In genomic region chr3:9614676-9615075, GRCm38 (mm10) we compare ENCODE assay signal across 23 mouse cellular contexts. TPM values are rescaled to one million over a fixed set of nuclear protein-coding genes. Genes with fewer than 3 reads are reported as not detected.
DNase-seq lines count a peak whose midpoint lies in the region; ATAC-seq and TF ChIP-seq lines count a peak whose summit lies in the region.
"Had no signal": no experiment of that assay in that cellular context is flagged by ENCODE, and none has a peak within 500 bp of the region (broad histone marks: within the 10 kb centered on the region; RNA-seq: fewer than 3 reads in every experiment).

No protein-coding gene starts in this region.

- TF ChIP-seq POLR2A in heart, adult 2 months (IDR thresholded peaks at IDR 0.05; ENCODE audit: insufficient read depth, low read depth, low read length): no peak

- H3K4me2 ChIP-seq in heart, embryonic 11.5 days: no peak overlapping the region
- no peak overlapping the region; the same call in 1 of the 2 replicates for H3K4me2 ChIP-seq in intestine, postnatal 0 days (replicated peaks; ENCODE audit: low read depth)
- H3K4me2 ChIP-seq: forebrain, embryonic 15.5 days; heart, embryonic 15.5 days; hindbrain, embryonic 13.5 days had no signal

- H3K4me3 ChIP-seq in heart, embryonic 11.5 days (ENCODE audit: low read depth, low read length): no peak overlapping the region
- H3K4me3 ChIP-seq in heart, adult 2 months: no peak overlapping the region
- H3K4me3 ChIP-seq in E14TG2a.4 (replicated peaks; ENCODE audit: low read length): peak overlapping the region; percentile 17; the same call in 1 of the 2 replicates
- no peak overlapping the region for H3K4me3 ChIP-seq in intestine, postnatal 0 days (ENCODE audit: low read depth, low read length)
- H3K4me3 ChIP-seq: embryonic facial prominence, embryonic 10.5 days; erythroblast, embryonic 14.5 days; forebrain, embryonic 10.5 days; forebrain, embryonic 15.5 days; heart, embryonic 10.5 days; heart, embryonic 15.5 days; hindbrain, embryonic 13.5 days had no signal

- H3K9ac ChIP-seq in heart, embryonic 11.5 days (ENCODE audit: low read depth, low read length): peak overlapping the region; percentile 39; the same call in 1 of the 2 replicates
- no peak overlapping the region for H3K9ac ChIP-seq in heart, adult 2 months (ENCODE audit: low read depth, low read length)
- no peak overlapping the region for H3K9ac ChIP-seq in intestine, postnatal 0 days (ENCODE audit: low read depth, low read length)
- H3K9ac ChIP-seq: forebrain, embryonic 15.5 days; heart, embryonic 15.5 days; hindbrain, embryonic 13.5 days had no signal

- no peak overlapping the region for H3K27ac ChIP-seq in heart, embryonic 11.5 days (ENCODE audit: low read depth, low read length)
- H3K27ac ChIP-seq in heart, adult 2 months: no peak overlapping the region
- no peak overlapping the region for H3K27ac ChIP-seq in intestine, postnatal 0 days (ENCODE audit: low read depth, low read length)
- H3K27ac ChIP-seq: embryonic facial prominence, embryonic 10.5 days; forebrain, embryonic 10.5 days; forebrain, embryonic 15.5 days; heart, embryonic 15.5 days; hindbrain, embryonic 13.5 days had no signal

- peaks cover 10% of the 10 kb centered on the region; the same call in 1 of the 2 replicates for H3K4me1 ChIP-seq in heart, embryonic 11.5 days (ENCODE audit: control insufficient read depth, insufficient read depth, low read length)
- H3K4me1 ChIP-seq in heart, adult 2 months (ENCODE audit: control insufficient read depth, insufficient read depth, low read length): peaks cover 3% of the 10 kb centered on the region; the same call in 1 of the 2 replicates
- H3K4me1 ChIP-seq in E14TG2a.4 (replicated peaks; ENCODE audit: low read depth, low read length): peaks cover 78% of the 10 kb centered on the region
- H3K4me1 ChIP-seq in intestine, postnatal 0 days (replicated peaks; ENCODE audit: control insufficient read depth, insufficient read depth, low read length): 0 out of 2 replicates have a peak, but pooled peaks cover 10% of the 10 kb centered on the region

- H3K27me3 ChIP-seq in heart, embryonic 11.5 days (ENCODE audit: control insufficient read depth, insufficient read depth, low read length): no peaks in the 10 kb centered on the region
- no peaks in the 10 kb centered on the region for H3K27me3 ChIP-seq in heart, adult 2 months (ENCODE audit: control insufficient read depth, insufficient read depth, low read length)
- H3K27me3 ChIP-seq in E14TG2a.4 (ENCODE audit: insufficient read depth, low read length): no peaks in the 10 kb centered on the region
- no peaks in the 10 kb centered on the region for H3K27me3 ChIP-seq in intestine, postnatal 0 days (replicated peaks; ENCODE audit: control insufficient read depth, insufficient read depth, low read length)
- H3K27me3 ChIP-seq: forebrain, embryonic 15.5 days; heart, embryonic 15.5 days had no signal

- no peak for DNase-seq in heart, adult 2 months
- peak; percentile 66 for DNase-seq in R1 (ENCODE audit: low read depth, low spot score)
- DNase-seq in frontal cortex, adult 2 months (ENCODE audit: extremely low spot score in 1 of 2, low spot score in 1 of 2): no peak
- DNase-seq in thymus, postnatal 25 days: no peak
- no peak for DNase-seq in spleen, adult 18-20 months
- DNase-seq: adrenal gland, adult 2 months; adrenal gland, postnatal 25 days; cerebellum, adult 2 months; cerebellum, postnatal 10 days; gastrocnemius, postnatal 14 days; heart, postnatal 14 days; kidney, adult 11 months had no signal

- TF ChIP-seq EP300 in heart, adult 2 months (IDR thresholded peaks at IDR 0.05; ENCODE audit: insufficient read depth, low read depth, low read length): no peak

- intact Hi-C loops in heart, adult 2 months (cut with DNase I): loop anchor here (5.0 kb wide), 3 partner anchors 88 to 212 kb away; no protein-coding TSS in a partner anchor

- TF ChIP-seq CTCF in heart, adult 2 months (IDR thresholded peaks at IDR 0.05): no peak
- no peak for TF ChIP-seq CTCF in E14TG2a.4 (conservative IDR thresholded peaks at IDR 0.05; ENCODE audit: low read length)
- no peak for TF ChIP-seq CTCF in intestine, postnatal 0 days (IDR thresholded peaks at IDR 0.05; ENCODE audit: low read depth)

- no peak for ATAC-seq in heart, embryonic 11.5 days (replicated peaks; ENCODE audit: insufficient number of reproducible peaks, low FRiP score, low TSS enrichment)
- peak; percentile 31; the same call in 1 of the 2 replicates for ATAC-seq in intestine, postnatal 0 days
- ATAC-seq: forebrain, embryonic 15.5 days had no signal

- H3K9me3 ChIP-seq in heart, embryonic 11.5 days (replicated peaks; ENCODE audit: control insufficient read depth, low read length): no peaks in the 10 kb centered on the region
- H3K9me3 ChIP-seq in E14TG2a.4 (ENCODE audit: low read length): no peaks in the 10 kb centered on the region
- H3K9me3 ChIP-seq in intestine, postnatal 0 days (ENCODE audit: control insufficient read depth): no peaks in the 10 kb centered on the region
- H3K9me3 ChIP-seq: embryonic facial prominence, embryonic 10.5 days; forebrain, embryonic 10.5 days; forebrain, embryonic 15.5 days; heart, embryonic 10.5 days; heart, embryonic 15.5 days; hindbrain, embryonic 13.5 days had no signal

- 48% methylated on average over 12 of the region's 12 CpGs for WGBS in heart, embryonic 11.5 days (ENCODE audit: insufficient replicate concordance)
- 40% methylated on average over 12 of the region's 12 CpGs for WGBS in heart, adult 2 months
- 35% methylated on average over 12 of the region's 12 CpGs for WGBS in intestine, postnatal 0 days

- H3K79me2 ChIP-seq in heart, adult 2 months (replicated peaks; ENCODE audit: control insufficient read depth, insufficient read depth, low read length): no peaks in the 10 kb centered on the region

- H3K36me3 ChIP-seq in heart, embryonic 11.5 days (ENCODE audit: control insufficient read depth, insufficient read depth, low read length): no peaks in the 10 kb centered on the region
- H3K36me3 ChIP-seq in heart, adult 2 months (ENCODE audit: control insufficient read depth, insufficient read depth, low read length): no peaks in the 10 kb centered on the region
- H3K36me3 ChIP-seq in E14TG2a.4 (ENCODE audit: insufficient read depth, low read length): peaks cover 8% of the 10 kb centered on the region
- no peaks in the 10 kb centered on the region for H3K36me3 ChIP-seq in intestine, postnatal 0 days (ENCODE audit: control insufficient read depth, insufficient read depth)
- H3K36me3 ChIP-seq: embryonic facial prominence, embryonic 10.5 days; forebrain, embryonic 10.5 days; forebrain, embryonic 15.5 days; G1E; heart, embryonic 10.5 days; heart, embryonic 15.5 days; hindbrain, embryonic 13.5 days had no signal

RNA-seq across cellular contexts. Expression of gene Zfp704, which starts 4.8 kb away (rescaled TPM):
- polyA plus RNA-seq in heart, embryonic 11.5 days (2014; fragmentation: Nextera tagmentation; extraction: Ambion mirVana): 7.9 and 8.2 TPM in 2 replicates
- 10 to 100 TPM; 13.4 to 14.2 TPM for total RNA-seq in heart, adult 2 months (2021)
- polyA plus RNA-seq in heart, adult 2 months (2012; rRNA removed): 3.3 and 6.2 TPM in 2 replicates
- polyA plus RNA-seq in intestine, postnatal 0 days (2015; fragmentation: Nextera tagmentation; extraction: Ambion mirVana): 2.8 and 3.3 TPM in 2 replicates
- 16.7 and 17.3 TPM in 2 replicates for polyA plus RNA-seq in frontal cortex, adult 2 months (2012; rRNA removed)
